Mouse (Mus musculus) myocyte (in vitro differentiated cells): Measurements from ENCODE around the gene Cnst.

Experiments used
- MAX ChIP-seq: IDR thresholded peaks from one replicate; pipeline ENCODE4 v1.6.1; 2011; ENCODE audit warnings: low read depth, mild to moderate bottlenecking, control low read depth
- MYOG ChIP-seq, 3 experiments: IDR thresholded peaks; one replicate each; pipeline ENCODE4 v1.6.1; 2011; ENCODE audit warnings: control low read depth in 2 of 3, low read depth in 2 of 3, mild to moderate bottlenecking in 2 of 3; ENCODE audit not compliant: insufficient read length in 2 of 3, control insufficient read depth in 1 of 3, insufficient read depth in 1 of 3
- POLR2A ChIP-seq: IDR thresholded peaks from one replicate; pipeline ENCODE4 v1.6.1; 2011; ENCODE audit warnings: low read depth, mild to moderate bottlenecking, control low read depth, moderate library complexity; ENCODE audit not compliant: insufficient read length
- POLR2AphosphoS2 ChIP-seq: IDR thresholded peaks from one replicate; pipeline ENCODE4 v1.6.1; 2011; ENCODE audit warnings: low read depth, control low read depth; ENCODE audit not compliant: insufficient read length
- TCF12 ChIP-seq: IDR thresholded peaks from one replicate; pipeline ENCODE4 v1.6.1; 2011; ENCODE audit warnings: mild to moderate bottlenecking, control low read depth; ENCODE audit not compliant: poor library complexity, insufficient read depth, severe bottlenecking
- USF1 ChIP-seq: IDR thresholded peaks from one replicate; pipeline ENCODE4 v1.6.1; 2011; ENCODE audit warnings: low read depth, mild to moderate bottlenecking, control low read depth, moderate library complexity

DNA sequence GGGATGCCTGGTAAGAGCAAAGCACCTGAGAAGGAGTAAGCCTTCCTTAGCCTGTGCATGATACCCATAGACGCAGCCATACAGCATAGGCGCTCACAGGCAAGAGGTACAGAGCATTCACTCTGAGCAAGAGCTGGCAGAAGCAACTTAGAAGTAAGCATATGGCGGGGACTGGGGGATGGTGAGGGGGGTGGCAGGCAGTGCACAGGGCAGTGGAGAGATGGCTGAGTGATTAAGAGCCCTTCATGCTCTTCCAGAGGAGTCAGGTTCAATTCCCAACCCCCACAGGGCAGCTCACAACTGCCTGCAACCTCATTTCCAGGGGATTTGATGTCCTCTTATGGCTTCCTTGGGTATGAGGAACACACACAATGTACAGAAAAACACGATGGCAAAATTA lies 17.0 kb downstream of the Cnst start:
- TF ChIP-seq TCF12 (no peak), MAX (no peak), POLR2A (no peak), USF1 (no peak), POLR2AphosphoS2 (no peak), MYOG (IDR thresholded peaks at IDR 0.05; ENCODE audit: control insufficient read depth in 1 of 3, insufficient read depth in 1 of 3, insufficient read length in 2 of 3, low read depth in 2 of 3) (no peak)
